Mouse (Mus musculus) limb, embryonic 13.5 days (tissue): ENCODE data around the gene Nxnl2. TPM values are rescaled to one million over a fixed set of nuclear protein-coding genes. Genes with fewer than 3 reads are reported as not detected.
"Not testable (repeated sequence)": the region's sequence is repeated elsewhere in the genome, so short reads cannot be mapped to it uniquely, and the experiment has no call there.

ENCODE experiments used
- ATAC-seq: fragments of 200-750 bp; cut with Nextera tagmentation; 2 replicates; pipeline ENCODE4 v1.8.0; 2017; ENCODE audit warnings: low read depth, moderate number of reproducible peaks, moderate TSS enrichment; ENCODE audit not compliant: low FRiP score
- H3K27ac ChIP-seq: fragments of 300-500 bp; sonication (generic); 2 replicates; pipeline ENCODE4 v1.5.1; 2015; ENCODE audit warnings: inconsistent platforms, mild to moderate bottlenecking, moderate library complexity
- H3K27me3 ChIP-seq: fragments of 300-500 bp; sonication (generic); 2 replicates; pipeline ENCODE4 v1.6.1; 2015; ENCODE audit warnings: mild to moderate bottlenecking, inconsistent platforms
- H3K36me3 ChIP-seq: fragments of 300-500 bp; sonication (generic); 2 replicates; pipeline ENCODE4 v1.6.1; 2015; ENCODE audit warnings: inconsistent platforms, mild to moderate bottlenecking, moderate library complexity
- H3K4me1 ChIP-seq: fragments of 300-500 bp; sonication (generic); 2 replicates; pipeline ENCODE4 v1.6.1; 2015; ENCODE audit warnings: inconsistent platforms
- H3K4me2 ChIP-seq: fragments of 300-500 bp; sonication (generic); replicated peaks from 2 replicates; pipeline ENCODE4 v1.6.1; 2015; ENCODE audit warnings: inconsistent platforms, mild to moderate bottlenecking, moderate library complexity
- H3K4me3 ChIP-seq: fragments of 300-500 bp; sonication (generic); 2 replicates; pipeline ENCODE4 v1.5.1; 2015; ENCODE audit warnings: moderate library complexity, mild to moderate bottlenecking, inconsistent platforms
- H3K9ac ChIP-seq: fragments of 300-500 bp; sonication (generic); 2 replicates; pipeline ENCODE4 v1.6.1; 2015; ENCODE audit warnings: mild to moderate bottlenecking, inconsistent platforms
- H3K9me3 ChIP-seq: fragments of 300-500 bp; sonication (generic); 2 replicates; pipeline ENCODE4 v1.6.1; 2016; ENCODE audit warnings: inconsistent platforms
- WGBS: fragments of 180-500 bp; shearing (Covaris S2); methylation state at CpG from one replicate; pipeline ENCODE4 v1.1.7; 2015; 5-methylcytosine and 5-hydroxymethylcytosine counted together
- polyA plus RNA-seq: library from polyadenylated mRNA; unstranded; fragments of >200 nt; fragmentation: Nextera tagmentation; extraction: Ambion mirVana; gene quantifications from 2 replicates; pipeline ENCODE4 v1.2.1, GENCODE M21; 2015

Gene Nxnl2
- polyA plus RNA-seq, 1 experiment from 2014 or later, result 11.3 TPM

- Histone ChIP-seq H3K36me3 (no peaks in the 10 kb centered on the region), H3K9ac (no peak overlapping the region), H3K4me2 (no peak overlapping the region), H3K27ac (no peak overlapping the region), H3K9me3 (no peaks in the 10 kb centered on the region), H3K4me3 (no peak overlapping the region), H3K27me3 (no peaks in the 10 kb centered on the region), H3K4me1 (peaks cover 10% of the 10 kb centered on the region)
- WGBS, result 76% methylated on average over 2 of the region's 3 CpGs
- no peak for ATAC-seq
Measured at GRCm38 (mm10) chr13:51190336-51190735, 19.5 kb downstream of the Nxnl2 start.

DNA sequence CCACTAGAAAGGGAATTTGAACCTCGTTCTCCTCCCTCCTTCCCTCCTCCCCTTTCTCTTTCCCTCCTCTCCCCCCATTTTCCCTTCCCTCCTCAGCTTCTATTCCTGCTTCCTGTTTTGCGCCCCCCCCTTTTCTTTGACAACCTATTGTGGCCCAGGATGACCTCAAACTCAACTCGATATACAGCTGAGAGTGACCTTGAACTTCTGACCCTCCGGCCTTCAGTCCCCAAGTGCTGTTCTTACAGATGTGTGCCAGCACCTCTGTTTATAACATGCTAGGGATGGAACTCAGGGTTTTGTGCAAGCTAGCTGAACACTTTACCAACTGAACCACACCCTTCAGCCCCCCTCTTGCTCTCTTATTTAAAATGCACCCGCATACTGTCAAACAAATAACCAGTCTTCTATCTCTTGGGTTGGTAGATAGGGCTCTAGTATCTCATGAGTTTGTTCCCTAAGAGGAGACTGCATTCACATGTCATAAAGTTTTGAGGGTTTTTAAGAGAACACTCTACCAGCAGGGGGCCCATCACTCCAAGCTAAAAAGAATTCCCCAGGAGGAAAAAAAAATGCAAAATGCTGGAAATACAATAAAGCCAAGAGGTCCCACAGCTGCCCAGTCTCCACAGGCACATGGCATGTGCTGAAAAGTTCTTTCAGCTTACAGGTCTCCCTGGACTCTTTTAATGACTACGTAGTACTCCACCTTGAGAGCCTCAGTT is 20.8 kb downstream of the Nxnl2 start:
- 75% methylated on average over 6 of the region's 6 CpGs for WGBS
- H3K36me3 ChIP-seq, result no peaks in the 10 kb centered on the region
- H3K9me3 ChIP-seq, result no peaks in the 10 kb centered on the region
- H3K4me1 ChIP-seq, result peaks cover 10% of the 10 kb centered on the region
- H3K4me2 ChIP-seq, result no peak overlapping the region
- H3K27me3 ChIP-seq, result no peaks in the 10 kb centered on the region
- no peak overlapping the region for H3K4me3 ChIP-seq
- H3K9ac ChIP-seq, result no peak overlapping the region
- no peak overlapping the region for H3K27ac ChIP-seq
- no peak for ATAC-seq

DNA sequence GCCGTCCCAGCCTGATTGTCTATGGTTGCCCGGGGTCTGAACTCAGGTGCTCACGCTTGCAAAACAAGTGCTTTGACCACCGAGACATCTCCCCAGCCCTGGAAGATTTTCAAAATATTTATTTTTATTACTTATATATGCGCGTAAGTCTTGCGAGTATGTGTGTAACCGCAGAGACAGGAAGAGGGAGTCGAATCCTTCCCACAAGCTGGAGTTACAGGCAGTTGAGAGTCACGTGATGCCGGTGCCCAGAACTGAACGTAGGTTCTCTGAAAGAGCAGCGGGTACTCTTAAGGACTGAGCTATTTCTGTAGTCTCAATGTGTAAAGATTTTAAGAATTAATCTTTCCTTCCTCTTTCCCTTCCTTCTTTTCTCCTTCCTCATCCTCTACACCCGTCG is 23.1 kb downstream of the Nxnl2 start:
- WGBS, result 82% methylated on average over 15 of the region's 15 CpGs
- Histone ChIP-seq H3K4me2 (no peak overlapping the region), H3K9ac (no peak overlapping the region), H3K4me3 (no peak overlapping the region), H3K9me3 (0 out of 2 replicates have a peak, but pooled peaks cover 4% of the 10 kb centered on the region), H3K36me3 (no peaks in the 10 kb centered on the region), H3K27me3 (no peaks in the 10 kb centered on the region), H3K27ac (no peak overlapping the region), H3K4me1 (peaks cover 10% of the 10 kb centered on the region)
- no peak for ATAC-seq

DNA sequence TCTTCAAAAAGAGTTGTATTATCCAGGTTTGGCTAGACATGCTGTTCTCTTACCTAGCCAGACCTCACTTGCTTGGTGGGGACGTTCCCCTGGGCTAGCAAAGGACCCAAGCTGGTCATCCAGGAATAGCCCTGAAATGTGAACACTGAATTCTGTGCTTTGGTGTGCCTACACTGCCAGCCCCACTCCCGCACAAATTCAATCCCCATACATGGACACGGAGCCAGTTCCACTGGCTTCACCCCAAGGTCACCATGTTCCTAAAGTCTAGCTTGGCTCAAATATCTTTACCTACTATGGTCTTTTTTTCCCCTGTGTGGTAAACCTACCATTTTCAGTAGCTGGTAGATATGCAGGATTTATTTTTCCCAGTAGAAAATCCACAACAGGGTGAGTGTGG is 26.9 kb downstream of the Nxnl2 start:
- 0 out of 2 replicates have a peak, but pooled peaks cover 13% of the 10 kb centered on the region for H3K9me3 ChIP-seq
- no peak overlapping the region for H3K4me3 ChIP-seq
- H3K4me2 ChIP-seq, result no peak overlapping the region
- 74% methylated on average over 3 of the region's 3 CpGs for WGBS
- no peak overlapping the region for H3K27ac ChIP-seq
- no peak for ATAC-seq
- H3K4me1 ChIP-seq, result peaks cover 10% of the 10 kb centered on the region
- no peaks in the 10 kb centered on the region for H3K36me3 ChIP-seq
- H3K27me3 ChIP-seq, result no peaks in the 10 kb centered on the region
- no peak overlapping the region for H3K9ac ChIP-seq

DNA sequence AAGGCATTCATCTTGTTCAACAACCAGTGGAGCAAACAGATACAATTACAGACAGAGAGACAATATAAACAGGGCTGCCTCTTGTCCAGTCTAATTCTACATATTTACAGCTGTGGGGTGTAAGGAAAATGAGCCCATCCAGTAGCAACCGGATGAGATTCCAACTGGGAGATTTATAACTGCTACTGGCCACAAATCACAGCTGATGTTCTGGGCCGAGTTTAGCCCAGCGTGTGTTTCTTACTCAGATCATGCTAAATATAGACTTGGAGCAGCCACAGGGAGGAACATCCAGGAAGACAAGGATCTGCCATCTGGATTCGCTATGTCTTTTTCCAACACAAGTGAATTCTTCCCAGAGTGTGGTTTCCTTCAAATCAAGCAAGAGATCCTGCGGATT is 27.4 kb downstream of the Nxnl2 start:
- Histone ChIP-seq H3K9me3 (0 out of 2 replicates have a peak, but pooled peaks cover 13% of the 10 kb centered on the region), H3K27me3 (no peaks in the 10 kb centered on the region), H3K4me1 (peaks cover 10% of the 10 kb centered on the region), H3K9ac (no peak overlapping the region), H3K4me3 (no peak overlapping the region), H3K4me2 (no peak overlapping the region), H3K36me3 (no peaks in the 10 kb centered on the region), H3K27ac (no peak overlapping the region)
- WGBS, result 48% methylated on average over 5 of the region's 5 CpGs
- ATAC-seq, result no peak

- Histone ChIP-seq H3K9me3 (0 out of 2 replicates have a peak, but pooled peaks cover 13% of the 10 kb centered on the region), H3K4me2 (peak overlapping the region; percentile 59), H3K9ac (peak overlapping the region; percentile 59; the same call in 1 of the 2 replicates), H3K4me3 (peak overlapping the region; percentile 35)
- 44% methylated on average over 32 of the region's 36 CpGs for WGBS
- ATAC-seq, result 0 out of 2 replicates have a peak, but pooled peaks have one; percentile 15
- not testable (repeated sequence) for H3K27ac ChIP-seq, H3K27me3 ChIP-seq, H3K4me1 ChIP-seq, H3K36me3 ChIP-seq
Measured at GRCm38 (mm10) chr13:51201985-51202843, 31.4 kb downstream of the Nxnl2 start.

DNA sequence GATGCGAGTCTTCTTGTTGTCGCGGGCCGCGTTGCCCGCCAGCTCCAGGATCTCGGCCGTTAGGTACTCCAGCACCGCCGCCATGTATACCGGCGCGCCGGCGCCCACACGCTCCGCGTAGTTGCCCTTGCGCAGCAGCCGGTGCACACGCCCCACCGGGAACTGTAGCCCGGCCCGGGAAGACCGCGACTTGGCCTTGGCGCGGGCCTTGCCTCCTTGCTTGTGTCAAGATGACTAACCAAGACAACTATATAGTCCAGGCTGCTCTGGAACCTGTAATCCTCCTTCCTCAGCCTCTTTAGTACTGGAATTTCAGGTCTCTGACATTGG is 32.0 kb downstream of the Nxnl2 start:
- H3K4me2 ChIP-seq, result peak overlapping the region; percentile 59
- H3K4me1 ChIP-seq, H3K27me3 ChIP-seq, H3K27ac ChIP-seq, H3K36me3 ChIP-seq: not testable (repeated sequence)
- peak overlapping the region; percentile 35 for H3K4me3 ChIP-seq
- ATAC-seq, result 0 out of 2 replicates have a peak, but pooled peaks have one; percentile 36
- H3K9me3 ChIP-seq, result 0 out of 2 replicates have a peak, but pooled peaks cover 13% of the 10 kb centered on the region
- WGBS, result 3% methylated on average over 28 of the region's 28 CpGs
- peak overlapping the region; percentile 59 for H3K9ac ChIP-seq

DNA sequence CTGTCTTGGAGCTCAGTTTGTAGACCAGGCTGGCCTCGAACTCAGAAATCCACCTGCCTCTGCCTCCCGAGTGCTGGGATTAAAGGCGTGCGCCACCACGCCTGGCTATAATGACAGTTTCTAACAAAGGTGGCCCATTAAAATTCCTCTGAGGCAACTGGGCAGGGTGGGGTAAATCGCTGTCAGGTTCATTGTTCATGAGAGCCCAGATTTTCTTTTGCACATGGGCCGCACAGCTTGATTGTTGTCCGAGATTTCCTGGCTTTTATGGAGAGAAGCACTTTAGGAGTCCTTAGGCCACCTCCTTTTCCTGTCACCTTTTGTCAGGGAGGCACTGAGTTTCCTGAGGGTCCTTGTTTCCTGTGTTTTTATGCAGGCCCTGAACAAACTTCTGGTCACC is 32.6 kb downstream of the Nxnl2 start:
- WGBS, result 86% methylated on average over 8 of the region's 8 CpGs
- no peak for ATAC-seq
- Histone ChIP-seq H3K36me3 (no peaks in the 10 kb centered on the region), H3K27me3 (no peaks in the 10 kb centered on the region), H3K9me3 (0 out of 2 replicates have a peak, but pooled peaks cover 13% of the 10 kb centered on the region), H3K27ac (no peak overlapping the region), H3K4me2 (no peak overlapping the region), H3K4me3 (no peak overlapping the region), H3K9ac (no peak overlapping the region), H3K4me1 (peaks cover 5% of the 10 kb centered on the region)

DNA sequence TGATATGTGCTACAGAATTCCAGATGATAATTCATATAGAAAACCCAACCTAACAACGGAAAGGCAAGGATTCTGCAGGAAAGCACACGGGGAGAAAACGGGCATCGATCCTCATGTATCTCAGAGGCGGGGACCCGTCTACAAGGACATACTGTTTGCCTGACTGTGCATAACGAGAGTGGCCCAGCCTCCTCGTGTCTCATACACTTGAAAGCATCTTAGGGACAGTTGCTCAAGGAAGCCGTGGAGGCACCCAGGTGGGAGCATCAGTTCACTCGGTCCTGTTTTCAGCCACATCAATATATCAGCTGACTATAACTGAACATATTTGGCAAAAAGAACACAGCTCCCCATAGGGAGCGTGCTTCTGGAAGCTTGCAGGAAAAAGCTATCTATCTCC is 33.3 kb downstream of the Nxnl2 start:
- H3K9me3 ChIP-seq, H3K9ac ChIP-seq, H3K27ac ChIP-seq, H3K4me2 ChIP-seq, H3K4me3 ChIP-seq, H3K27me3 ChIP-seq, H3K36me3 ChIP-seq, ATAC-seq: not testable (repeated sequence)
- WGBS, result 89% methylated on average over 11 of the region's 11 CpGs
- peaks cover 11% of the 10 kb centered on the region for H3K4me1 ChIP-seq

- Histone ChIP-seq H3K9ac (no peak overlapping the region), H3K4me2 (no peak overlapping the region), H3K36me3 (no peaks in the 10 kb centered on the region), H3K9me3 (no peaks in the 10 kb centered on the region), H3K27me3 (no peaks in the 10 kb centered on the region), H3K4me3 (no peak overlapping the region), H3K27ac (no peak overlapping the region), H3K4me1 (peaks cover 12% of the 10 kb centered on the region)
- ATAC-seq, result peak; percentile 63
- 65% methylated on average over 12 of the region's 12 CpGs for WGBS
Measured at GRCm38 (mm10) chr13:51207965-51208364, 37.1 kb downstream of the Nxnl2 start.

- ATAC-seq, result peak; percentile 62
- no peak overlapping the region for H3K4me3 ChIP-seq
- 53% methylated on average over 18 of the region's 18 CpGs for WGBS
- H3K9ac ChIP-seq, result no peak overlapping the region
- no peaks in the 10 kb centered on the region for H3K27me3 ChIP-seq
- no peaks in the 10 kb centered on the region for H3K9me3 ChIP-seq
- peak overlapping the region; percentile 44; the same call in 1 of the 2 replicates for H3K27ac ChIP-seq
- H3K4me2 ChIP-seq, result no peak overlapping the region
- H3K36me3 ChIP-seq, result no peaks in the 10 kb centered on the region
- H3K4me1 ChIP-seq, result peaks cover 12% of the 10 kb centered on the region
Measured at GRCm38 (mm10) chr13:51208378-51209100, 37.7 kb downstream of the Nxnl2 start.

- H3K4me1 ChIP-seq, result peaks cover 17% of the 10 kb centered on the region
- no peaks in the 10 kb centered on the region for H3K27me3 ChIP-seq
- no peak overlapping the region for H3K4me2 ChIP-seq
- no peaks in the 10 kb centered on the region for H3K9me3 ChIP-seq
- no peak overlapping the region for H3K9ac ChIP-seq
- no peak overlapping the region for H3K4me3 ChIP-seq
- no peak for ATAC-seq
- no peak overlapping the region for H3K27ac ChIP-seq
- 75% methylated on average over 5 of the region's 5 CpGs for WGBS
- no peaks in the 10 kb centered on the region for H3K36me3 ChIP-seq
Measured at GRCm38 (mm10) chr13:51210639-51211038, 39.8 kb downstream of the Nxnl2 start.
